Mouse (Mus musculus) thymus, postnatal 4 days (tissue): ENCODE data around the gene Cdcp1.

Experiments
- DNase-seq: peaks from one replicate; pipeline ENCODE4 v3.0.0; 2021

Gene Cdcp1

GRCm38 (mm10) chr9:123215621-123216440, at the start of gene Cdcp1:
Gene Cdcp1 (minus strand): TSS chr9:123216038.
- DNase-seq: peak; percentile 33

- peak; percentile 93 for DNase-seq
Observed at GRCm38 (mm10) chr9:123260611-123261021, 44.8 kb upstream of the Cdcp1 start, which contains the start of gene Tmem158. Gene Tmem158 (minus strand): TSS chr9:123260764.

- DNase-seq: peak; percentile 78
Observed at GRCm38 (mm10) chr9:123259896-123260610, 44.2 kb upstream of the Cdcp1 start.

GRCm38 (mm10) chr9:123259461-123259895, 43.6 kb upstream of the Cdcp1 start:
- DNase-seq: peak; percentile 70

- DNase-seq: no peak
Observed at GRCm38 (mm10) chr9:123258796-123259195, 43.0 kb upstream of the Cdcp1 start.

- no peak for DNase-seq
Observed at GRCm38 (mm10) chr9:123255736-123256135, 39.9 kb upstream of the Cdcp1 start.

- DNase-seq: no peak
Observed at GRCm38 (mm10) chr9:123247992-123248391, 32.2 kb upstream of the Cdcp1 start.

GRCm38 (mm10) chr9:123245146-123245545, 29.3 kb upstream of the Cdcp1 start:
- DNase-seq: no peak

GRCm38 (mm10) chr9:123243988-123244387, 28.1 kb upstream of the Cdcp1 start:
- DNase-seq: no peak

- no peak for DNase-seq
Observed at GRCm38 (mm10) chr9:123241191-123241590, 25.4 kb upstream of the Cdcp1 start.

GRCm38 (mm10) chr9:123240751-123241150, 24.9 kb upstream of the Cdcp1 start:
- no peak for DNase-seq

- no peak for DNase-seq
Observed at GRCm38 (mm10) chr9:123240271-123240670, 24.4 kb upstream of the Cdcp1 start.

GRCm38 (mm10) chr9:123239651-123240050, 23.8 kb upstream of the Cdcp1 start:
- no peak for DNase-seq

GRCm38 (mm10) chr9:123238256-123239045, 22.6 kb upstream of the Cdcp1 start:
- no peak for DNase-seq

GRCm38 (mm10) chr9:123237739-123238138, 21.9 kb upstream of the Cdcp1 start:
- peak; percentile 28 for DNase-seq

- DNase-seq: no peak
Observed at GRCm38 (mm10) chr9:123235621-123236020, 19.8 kb upstream of the Cdcp1 start.

GRCm38 (mm10) chr9:123229826-123230225, 14.0 kb upstream of the Cdcp1 start:
- DNase-seq: no peak

GRCm38 (mm10) chr9:123228671-123229070, 12.8 kb upstream of the Cdcp1 start:
- no peak for DNase-seq

- DNase-seq: no peak
Observed at GRCm38 (mm10) chr9:123227106-123227750, 11.4 kb upstream of the Cdcp1 start.

GRCm38 (mm10) chr9:123224863-123225431, 9.1 kb upstream of the Cdcp1 start:
- no peak for DNase-seq

- DNase-seq: no peak
Observed at GRCm38 (mm10) chr9:123219826-123220225, 4.0 kb upstream of the Cdcp1 start.

- no peak for DNase-seq
Observed at GRCm38 (mm10) chr9:123213371-123213770, 2.5 kb downstream of the Cdcp1 start.
